Mouse (Mus musculus): Measurements from ENCODE around the gene Id3. TPM values are rescaled to one million over a fixed set of nuclear protein-coding genes. Genes with fewer than 3 reads are reported as not detected.

Id3 gene
- polyA plus RNA-seq, 1 experiment, result 386 TPM

- no peak for DNase-seq (ENCODE audit: low spot score)
These were observed 34.5 kb downstream of the Id3 start for GRCm38 (mm10) chr4:136177612-136178474.

- DNase-seq (ENCODE audit: low spot score), result no peak
These were observed 35.2 kb downstream of the Id3 start for GRCm38 (mm10) chr4:136178475-136178921.

GRCm38 (mm10) chr4:136179456-136179855, 36.2 kb downstream of the Id3 start:
- DNase-seq (ENCODE audit: low spot score), result no peak

DNA sequence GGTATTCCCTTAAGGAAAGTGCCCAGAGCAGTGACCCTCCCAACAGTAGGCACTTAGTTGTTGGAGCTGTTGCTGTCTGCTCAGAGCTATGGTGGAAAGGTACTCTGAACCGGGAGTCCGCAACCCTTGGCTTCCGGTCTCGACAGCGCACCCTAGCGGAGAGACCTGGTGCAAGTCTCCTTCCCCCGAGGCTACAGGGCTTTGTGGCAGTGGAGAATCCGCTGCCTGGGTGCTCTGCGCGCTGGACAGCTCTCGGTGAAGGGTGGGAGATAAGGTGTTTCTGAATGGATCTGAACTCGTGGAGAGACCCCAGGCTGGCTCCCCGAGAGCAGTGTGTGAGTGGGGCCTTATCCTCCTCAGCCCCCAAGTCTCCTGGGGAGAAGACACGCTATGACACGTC, 36.7 kb downstream of the Id3 start:
- DNase-seq (ENCODE audit: low spot score), result peak; percentile 70

- DNase-seq (ENCODE audit: low spot score), result no peak
These were observed 37.4 kb downstream of the Id3 start for GRCm38 (mm10) chr4:136180408-136181330.

- DNase-seq (ENCODE audit: low spot score), result no peak
These were observed 38.1 kb downstream of the Id3 start for GRCm38 (mm10) chr4:136181367-136181766.

GRCm38 (mm10) chr4:136185375-136185774, 42.1 kb downstream of the Id3 start:
- no peak for DNase-seq (ENCODE audit: low spot score)

DNA sequence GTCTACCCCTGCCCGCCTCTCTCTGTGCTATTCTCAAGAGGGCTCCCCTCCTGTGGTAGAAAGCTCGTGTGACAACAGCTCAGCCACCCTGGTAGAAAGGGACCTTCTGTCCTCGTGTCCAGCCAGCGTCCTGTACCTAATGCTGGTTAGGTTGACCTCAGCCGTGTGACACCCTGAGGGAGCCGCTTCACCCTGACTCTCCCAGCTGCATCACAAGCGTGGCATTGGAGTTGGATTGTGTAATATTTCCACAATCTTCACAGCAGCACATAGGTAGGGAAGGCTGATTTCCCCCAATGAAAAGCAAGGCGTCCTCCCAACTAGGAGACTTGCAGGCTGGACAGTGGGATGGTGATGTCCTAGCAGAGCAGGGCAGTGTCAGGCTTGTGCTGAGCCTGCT, 43.0 kb downstream of the Id3 start:
- DNase-seq (ENCODE audit: low spot score), result no peak

DNA sequence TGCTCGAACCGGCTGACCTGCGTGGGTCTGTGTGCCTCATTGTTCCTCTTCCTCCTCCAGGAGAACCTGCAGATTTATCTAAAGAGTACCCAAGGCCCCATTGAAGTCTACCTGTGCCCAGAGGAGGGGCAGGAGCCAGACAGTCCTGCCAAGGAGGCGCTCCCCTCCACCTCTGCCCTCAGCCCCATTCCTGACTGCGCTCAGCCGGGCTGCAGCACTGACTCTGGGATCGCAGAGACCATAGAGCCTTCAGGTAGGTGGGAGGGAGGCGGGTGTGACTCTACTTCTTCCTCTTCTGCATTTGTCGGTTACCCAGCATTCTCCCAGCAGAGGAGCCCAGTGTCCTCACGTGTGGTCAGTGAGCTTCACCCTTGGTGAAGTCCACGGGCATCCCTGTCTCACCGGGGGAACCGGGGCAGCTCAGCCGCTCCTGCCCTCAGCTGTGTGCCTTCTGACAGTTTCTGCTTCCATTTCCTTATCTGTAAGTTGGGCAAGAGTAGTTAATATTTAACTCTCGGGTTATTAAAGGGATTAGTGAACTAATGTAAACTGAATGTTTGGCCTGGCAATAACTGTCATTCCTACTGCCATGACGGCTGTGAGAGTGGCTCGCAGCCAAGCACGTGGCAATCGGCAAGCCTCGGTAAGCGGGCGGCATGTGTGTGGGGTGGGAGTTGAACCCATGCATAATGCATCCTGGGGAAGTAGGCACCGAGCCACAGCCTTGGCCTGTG, 43.6 kb downstream of the Id3 start:
- no peak for DNase-seq (ENCODE audit: low spot score)

DNA sequence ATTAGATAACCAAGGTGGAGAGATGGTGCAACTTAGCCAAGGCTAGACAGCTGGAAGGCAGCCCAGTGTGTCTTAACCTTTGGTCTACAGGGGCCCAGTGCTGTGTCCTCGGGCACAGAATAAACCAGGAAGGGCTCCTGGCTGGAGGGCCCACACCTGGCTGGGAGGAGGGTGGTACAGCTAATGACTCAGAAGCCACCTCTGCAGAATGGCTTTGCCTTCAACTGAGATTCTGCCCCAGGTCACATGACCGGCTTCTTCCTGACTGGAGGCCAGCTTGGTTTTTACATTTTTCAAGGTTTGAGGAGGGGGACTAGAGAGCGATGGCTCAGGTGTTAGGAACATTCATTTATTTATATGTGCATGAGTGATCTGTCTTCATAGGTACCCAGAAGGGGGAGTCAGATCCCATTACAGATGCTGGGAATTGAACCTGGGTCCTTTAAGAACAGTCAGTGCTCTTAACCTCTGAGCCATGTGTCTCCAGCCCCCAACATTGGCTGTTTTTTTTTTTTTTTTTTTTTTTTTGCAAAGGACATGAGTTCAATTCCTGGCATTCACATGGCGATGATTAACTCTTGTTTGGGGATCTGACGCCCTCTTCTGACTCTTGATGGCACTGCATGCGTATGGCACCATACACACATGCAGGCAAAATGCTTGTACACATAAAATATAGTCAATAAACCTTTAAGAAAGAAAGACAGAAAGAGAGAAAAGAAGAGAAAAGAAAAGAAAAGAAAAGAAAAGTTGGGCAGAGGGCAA, 45.9 kb downstream of the Id3 start:
- DNase-seq (ENCODE audit: low spot score), result no peak

GRCm38 (mm10) chr4:136189912-136190311, 46.6 kb downstream of the Id3 start:
- no peak for DNase-seq (ENCODE audit: low spot score)

GRCm38 (mm10) chr4:136193571-136193970, 50.3 kb downstream of the Id3 start:
- DNase-seq (ENCODE audit: low spot score), result no peak

GRCm38 (mm10) chr4:136195029-136195428, 51.7 kb downstream of the Id3 start:
- DNase-seq (ENCODE audit: low spot score), result no peak

Other genes starting within 250 kb of the Id3 start
- gene Cnr2, start 248.1 kb upstream of the Id3 start, polyA plus RNA-seq (2012; rRNA removed), result 0.43 and 0.56 TPM in 2 replicates
- 75.9 and 84.2 TPM in 2 replicates for gene Fuca1, start 222.8 kb upstream of the Id3 start, polyA plus RNA-seq (2012; rRNA removed)
- gene Hmgcl, start 197.0 kb upstream of the Id3 start, polyA plus RNA-seq (2012; rRNA removed), result 64.9 and 79.9 TPM in 2 replicates
- gene Gale, start 179.8 kb upstream of the Id3 start, polyA plus RNA-seq (2012; rRNA removed), result 20.4 and 36.8 TPM in 2 replicates
- gene Lypla2, start 170.9 kb upstream of the Id3 start, polyA plus RNA-seq (2012; rRNA removed), result 55.2 and 63.6 TPM in 2 replicates
- gene Pithd1, start 156.2 kb upstream of the Id3 start, polyA plus RNA-seq (2012; rRNA removed), result 41.4 and 46.9 TPM in 2 replicates
- 25.2 and 28.1 TPM in 2 replicates for gene Eloa, start 121.7 kb upstream of the Id3 start, polyA plus RNA-seq (2012; rRNA removed)
- gene Rpl11, start 90.1 kb upstream of the Id3 start, polyA plus RNA-seq (2012; rRNA removed), result 979 and 1,127 TPM in 2 replicates
- 0.50 TPM in 2 replicates for gene E2f2, start 28.9 kb downstream of the Id3 start, polyA plus RNA-seq (2012; rRNA removed)
- gene Asap3, start 62.9 kb downstream of the Id3 start, polyA plus RNA-seq (2012; rRNA removed), result 11.7 and 11.8 TPM in 2 replicates
- gene Tcea3, start 104.2 kb downstream of the Id3 start, polyA plus RNA-seq (2012; rRNA removed), result 42.6 and 65.1 TPM in 2 replicates
- 41.0 and 50.3 TPM in 2 replicates for gene Zfp46, start 141.2 kb downstream of the Id3 start, polyA plus RNA-seq (2012; rRNA removed)
- gene Hnrnpr, start 167.4 kb downstream of the Id3 start, polyA plus RNA-seq (2012; rRNA removed), result 58.3 and 61.1 TPM in 2 replicates

Data from urinary bladder, adult 2 months (tissue).